Mouse (Mus musculus) cerebellum, adult 18-20 months (tissue): ENCODE results near the gene Cnep1r1.
A peak's percentile ranks its signal among the peaks of the same experiment; 100 is the strongest.

Experiments
- DNase-seq, 2 experiments: peaks; one replicate each; pipeline ENCODE4 v3.0.0; 2021

The Cnep1r1 gene

GRCm38 (mm10) chr8:88118456-88119036 is at the start of gene Cnep1r1:
Cnep1r1 (plus strand) TSS chr8:88118769.
- DNase-seq: peak; percentile 89 to 95

- no peak for DNase-seq
Observed at GRCm38 (mm10) chr8:88082183-88082582, 36.4 kb upstream of the Cnep1r1 start.

- DNase-seq: no peak
Observed at GRCm38 (mm10) chr8:88088006-88088405, 30.6 kb upstream of the Cnep1r1 start.

- DNase-seq: no peak
Observed at GRCm38 (mm10) chr8:88091661-88092060, 26.9 kb upstream of the Cnep1r1 start.

- DNase-seq: no peak
Observed at GRCm38 (mm10) chr8:88093367-88093766, 25.2 kb upstream of the Cnep1r1 start.

GRCm38 (mm10) chr8:88098856-88099255 is 19.7 kb upstream of the Cnep1r1 start:
- DNase-seq: no peak

- DNase-seq: peak; percentile 39 to 40
Observed at GRCm38 (mm10) chr8:88099526-88099925, 19.0 kb upstream of the Cnep1r1 start.

GRCm38 (mm10) chr8:88109241-88109640 is 9.3 kb upstream of the Cnep1r1 start:
- no peak for DNase-seq

GRCm38 (mm10) chr8:88119076-88119475 is 507 bp downstream of the Cnep1r1 start:
- peak; percentile 11 to 35 for DNase-seq

- DNase-seq: no peak
Observed at GRCm38 (mm10) chr8:88124850-88125249, 6.3 kb downstream of the Cnep1r1 start.

GRCm38 (mm10) chr8:88129397-88129796 is 10.8 kb downstream of the Cnep1r1 start:
- no peak for DNase-seq

- DNase-seq: no peak
Observed at GRCm38 (mm10) chr8:88130754-88131317, 12.3 kb downstream of the Cnep1r1 start.

- DNase-seq: peak; percentile 94 to 96
Observed at GRCm38 (mm10) chr8:88137748-88138484, 19.3 kb downstream of the Cnep1r1 start, which contains the start of gene Heatr3. Heatr3 (plus strand) TSS chr8:88137855.

GRCm38 (mm10) chr8:88139256-88139655 is 20.7 kb downstream of the Cnep1r1 start:
- no peak for DNase-seq

GRCm38 (mm10) chr8:88141629-88142028 is 23.1 kb downstream of the Cnep1r1 start:
- no peak for DNase-seq

- peak; percentile 28 to 30 for DNase-seq
Observed at GRCm38 (mm10) chr8:88144041-88144440, 25.5 kb downstream of the Cnep1r1 start.

GRCm38 (mm10) chr8:88150910-88151371 is 32.4 kb downstream of the Cnep1r1 start:
- no peak for DNase-seq

GRCm38 (mm10) chr8:88160237-88160995 is 41.8 kb downstream of the Cnep1r1 start:
- DNase-seq: no peak

- peak; percentile 51 to 57 for DNase-seq
Observed at GRCm38 (mm10) chr8:88161439-88161838, 42.9 kb downstream of the Cnep1r1 start.

- DNase-seq: no peak
Observed at GRCm38 (mm10) chr8:88175264-88175663, 56.7 kb downstream of the Cnep1r1 start.

- DNase-seq: no peak
Observed at GRCm38 (mm10) chr8:88177291-88177690, 58.7 kb downstream of the Cnep1r1 start.

- no peak for DNase-seq
Observed at GRCm38 (mm10) chr8:88183121-88183520, 64.6 kb downstream of the Cnep1r1 start.
